Mouse (Mus musculus) embryonic facial prominence, embryonic 14.5 days (tissue): ENCODE measurements around the gene Rpl18a. TPM values are rescaled to one million over a fixed set of nuclear protein-coding genes. Genes with fewer than 3 reads are reported as not detected.

ENCODE experiments used
- ATAC-seq: fragments of 200-750 bp; cut with Nextera tagmentation; 2 replicates; pipeline ENCODE4 v1.8.0; 2017; ENCODE audit warnings: low read depth, moderate number of reproducible peaks, moderate TSS enrichment
- DNase-seq: peaks from one replicate; pipeline ENCODE4 v3.0.0-alpha.2; 2015; ENCODE audit warnings: low spot score
- H3K27ac ChIP-seq: fragments of 300-500 bp; sonication (generic); replicated peaks from 2 replicates; pipeline ENCODE4 v1.5.1; 2014; ENCODE audit warnings: low read depth, mild to moderate bottlenecking, low read length, moderate library complexity
- H3K27me3 ChIP-seq: fragments of 300-500 bp; sonication (generic); replicated peaks from 2 replicates; pipeline ENCODE4 v1.6.1; 2014; ENCODE audit warnings: low read length; ENCODE audit not compliant: control insufficient read depth, insufficient read depth
- H3K36me3 ChIP-seq: fragments of 300-500 bp; sonication (generic); 2 replicates; pipeline ENCODE4 v1.6.1; 2014; ENCODE audit warnings: low read length, mixed read lengths; ENCODE audit not compliant: control insufficient read depth, insufficient read depth
- H3K4me1 ChIP-seq: fragments of 300-500 bp; sonication (generic); 2 replicates; pipeline ENCODE4 v1.6.1; 2014; ENCODE audit warnings: antibody characterized with exemption, low read length; ENCODE audit not compliant: control insufficient read depth, insufficient read depth
- H3K4me2 ChIP-seq: fragments of 300-500 bp; sonication (generic); 2 replicates; pipeline ENCODE4 v1.6.1; 2014; ENCODE audit warnings: low read depth, mild to moderate bottlenecking, low read length, moderate library complexity, mixed read lengths
- H3K4me3 ChIP-seq: fragments of 300-500 bp; sonication (generic); 2 replicates; pipeline ENCODE4 v1.5.1; 2014; ENCODE audit warnings: low read depth, mild to moderate bottlenecking, low read length
- H3K9ac ChIP-seq: fragments of 300-500 bp; sonication (generic); 2 replicates; pipeline ENCODE4 v1.6.1; 2014; ENCODE audit warnings: low read depth, mild to moderate bottlenecking, low read length, moderate library complexity, mixed read lengths
- H3K9me3 ChIP-seq: fragments of 300-500 bp; sonication (generic); 2 replicates; pipeline ENCODE4 v1.6.1; 2016; ENCODE audit warnings: low read length; ENCODE audit not compliant: control insufficient read depth
- WGBS: fragments of 180-500 bp; shearing (Covaris S2); extraction: QIAGEN DNeasy Blood & Tissue Kit; methylation state at CpG from one replicate; pipeline ENCODE4 v1.1.7; 2014; 5-methylcytosine and 5-hydroxymethylcytosine counted together
- microRNA counts: library from miRNA; unstranded; fragments of <30 nt; microRNA quantifications from one replicate; lab custom pipeline; 2017
- microRNA-seq: library from miRNA; unstranded; fragments of <30 nt; microRNA quantifications from one replicate; pipeline ENCODE4, GENCODE M21; 2016; ENCODE audit warnings: borderline number of aligned reads
- polyA plus RNA-seq: library from polyadenylated mRNA; unstranded; fragments of >200 nt; fragmentation: Nextera tagmentation; extraction: Ambion mirVana; gene quantifications from 2 replicates; pipeline ENCODE4 v1.2.1, GENCODE M21; 2014

Rpl18a gene
- polyA plus RNA-seq, 1 experiment from 2014 or later, result 5,481 TPM

GRCm38 (mm10) chr8:70850947-70851346 lies 46.3 kb downstream of the Rpl18a start:
- H3K27ac ChIP-seq, result no peak overlapping the region
- H3K9me3 ChIP-seq, result no peaks in the 10 kb centered on the region
- 82% methylated on average over 4 of the region's 4 CpGs for WGBS
- H3K36me3 ChIP-seq, result no peaks in the 10 kb centered on the region
- H3K4me2 ChIP-seq, result no peak overlapping the region
- H3K9ac ChIP-seq, result no peak overlapping the region
- H3K4me1 ChIP-seq, result no peaks in the 10 kb centered on the region
- H3K27me3 ChIP-seq, result no peaks in the 10 kb centered on the region
- H3K4me3 ChIP-seq, result no peak overlapping the region
- DNase-seq (no peak), ATAC-seq (no peak)

GRCm38 (mm10) chr8:70850132-70850845 lies 46.9 kb downstream of the Rpl18a start:
- Histone ChIP-seq H3K4me3 (no peak overlapping the region), H3K9ac (no peak overlapping the region), H3K4me2 (no peak overlapping the region), H3K27ac (no peak overlapping the region), H3K9me3 (no peaks in the 10 kb centered on the region), H3K4me1 (no peaks in the 10 kb centered on the region), H3K27me3 (no peaks in the 10 kb centered on the region), H3K36me3 (no peaks in the 10 kb centered on the region)
- DNase-seq (no peak), ATAC-seq (no peak)
- WGBS, result 77% methylated on average over 7 of the region's 7 CpGs

DNA sequence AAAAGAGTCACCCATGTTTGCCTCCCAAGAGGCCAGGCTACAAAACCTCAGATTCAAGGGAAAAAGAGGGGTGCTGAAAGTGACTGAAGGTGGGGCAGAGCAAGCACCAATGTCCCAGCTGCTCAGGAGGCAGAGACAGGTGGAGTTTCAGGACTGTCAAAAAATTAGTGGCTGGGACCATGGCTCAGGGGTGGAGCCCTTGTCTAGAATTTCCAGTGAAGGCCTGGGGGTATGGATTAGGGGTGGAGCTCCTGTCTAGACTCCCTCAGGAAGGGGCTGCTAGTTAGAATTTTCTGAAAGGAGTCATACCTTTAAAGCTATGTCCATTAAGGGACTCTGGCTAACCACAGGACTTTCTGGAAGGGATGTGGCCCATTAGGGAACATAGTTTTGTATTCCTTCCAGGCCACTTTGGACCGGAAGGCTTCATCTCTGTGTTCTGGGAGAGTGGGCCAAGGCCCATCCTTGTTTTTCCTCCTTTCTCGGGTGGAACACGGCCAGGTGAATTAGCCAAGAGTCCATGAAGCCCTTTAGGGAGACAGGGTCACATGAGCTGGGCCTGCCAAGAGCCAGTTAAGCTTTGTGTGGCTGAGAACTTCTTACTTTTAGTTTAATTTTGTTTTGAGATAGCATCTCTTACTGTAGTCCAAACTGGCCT lies 47.8 kb downstream of the Rpl18a start:
- H3K9ac ChIP-seq, result no peak overlapping the region
- WGBS, result 60% methylated on average over 3 of the region's 3 CpGs

GRCm38 (mm10) chr8:70846371-70847154 lies 50.6 kb downstream of the Rpl18a start:
- Histone ChIP-seq H3K36me3 (no peaks in the 10 kb centered on the region), H3K4me1 (no peaks in the 10 kb centered on the region), H3K27ac (no peak overlapping the region), H3K27me3 (no peaks in the 10 kb centered on the region), H3K9ac (no peak overlapping the region), H3K4me2 (no peak overlapping the region), H3K4me3 (no peak overlapping the region), H3K9me3 (no peaks in the 10 kb centered on the region)
- WGBS, result 54% methylated on average over 15 of the region's 15 CpGs
- DNase-seq (no peak), ATAC-seq (no peak)

More for the DNA sequence above, 47.8 kb downstream of the Rpl18a start:
- ATAC-seq, result no peak
- Histone ChIP-seq H3K27ac (no peak overlapping the region), H3K27me3 (no peaks in the 10 kb centered on the region), H3K36me3 (no peaks in the 10 kb centered on the region), H3K9me3 (no peaks in the 10 kb centered on the region), H3K4me2 (no peak overlapping the region), H3K4me1 (no peaks in the 10 kb centered on the region), H3K4me3 (no peak overlapping the region)
- DNase-seq, result no peak

GRCm38 (mm10) chr8:70845108-70845507 lies 52.1 kb downstream of the Rpl18a start:
- H3K27me3 ChIP-seq, result no peaks in the 10 kb centered on the region
- no peaks in the 10 kb centered on the region for H3K9me3 ChIP-seq
- H3K4me2 ChIP-seq, result no peak overlapping the region
- DNase-seq (no peak), ATAC-seq (no peak)
- no peaks in the 10 kb centered on the region for H3K36me3 ChIP-seq
- H3K4me3 ChIP-seq, result no peak overlapping the region
- H3K27ac ChIP-seq, result no peak overlapping the region
- WGBS, result 39% methylated on average over 5 of the region's 5 CpGs
- H3K4me1 ChIP-seq, result no peaks in the 10 kb centered on the region
- H3K9ac ChIP-seq, result no peak overlapping the region

MicroRNAs within 50 kb of the gene (microRNA counts, 519-probe panel; counts per million panel counts)
- microRNA mmu-miR-1969 (lab: Ali Mortazavi, UCI), result 19.3 counts per million

Small RNA genes lying within 50 kb of the gene (microRNA-seq; reads per million reads assigned to microRNA genes)
- gene Mir1969 (3.7 reads per million, percentile 17 among the genes with 10 or more reads in this experiment), gene Mir7067 (1.00 reads per million)

Other genes starting within 250 kb of the Rpl18a start
- 59.8 and 62.7 TPM in 2 replicates for gene Pgpep1, start 237.0 kb downstream of the Rpl18a start, polyA plus RNA-seq
- 199 and 223 TPM in 2 replicates for gene Lsm4, start 224.2 kb downstream of the Rpl18a start, polyA plus RNA-seq
- gene Jund, start 198.5 kb downstream of the Rpl18a start, polyA plus RNA-seq, result 103 and 121 TPM in 2 replicates
- not detected in 2 replicates for gene Iqcn, start 194.0 kb downstream of the Rpl18a start, polyA plus RNA-seq
- not detected in 2 replicates for gene Gm3336, start 178.9 kb downstream of the Rpl18a start, polyA plus RNA-seq
- gene Pde4c, start 173.7 kb downstream of the Rpl18a start, polyA plus RNA-seq, result 0.16 and 0.22 TPM in 2 replicates
- 36.3 and 39.0 TPM in 2 replicates for gene Rab3a, start 142.7 kb downstream of the Rpl18a start, polyA plus RNA-seq
- gene Mpv17l2, start 136.5 kb downstream of the Rpl18a start, polyA plus RNA-seq, result 34.2 and 36.5 TPM in 2 replicates
- gene Pik3r2, start 120.7 kb downstream of the Rpl18a start, polyA plus RNA-seq, result 61.5 and 70.3 TPM in 2 replicates
- 13.5 and 14.9 TPM in 2 replicates for gene Mast3, start 92.4 kb downstream of the Rpl18a start, polyA plus RNA-seq
- 0.07 and 0.19 TPM in 2 replicates for gene Il12rb1, start 89.0 kb downstream of the Rpl18a start, polyA plus RNA-seq
- gene Arrdc2, start 57.7 kb downstream of the Rpl18a start, polyA plus RNA-seq, result 5.4 and 5.8 TPM in 2 replicates
- 2.9 and 3.4 TPM in 2 replicates for gene Kcnn1, start 34.2 kb downstream of the Rpl18a start, polyA plus RNA-seq
- 87.1 and 91.3 TPM in 2 replicates for gene Ccdc124, start 23.5 kb downstream of the Rpl18a start, polyA plus RNA-seq
- gene Slc5a5, start 4.7 kb downstream of the Rpl18a start, polyA plus RNA-seq, result 0.42 and 0.58 TPM in 2 replicates
- gene Map1s, start 8.5 kb upstream of the Rpl18a start, polyA plus RNA-seq, result 41.3 and 49.7 TPM in 2 replicates